Mouse (Mus musculus): Measurements from ENCODE around the gene Hoxa6. TPM values are rescaled to one million over a fixed set of nuclear protein-coding genes. Genes with fewer than 3 reads are reported as not detected.

Gene Hoxa6
- polyA plus RNA-seq, 1 experiment from 2014 or later = 0.33 TPM

- WGBS = 30% methylated on average over 16 of the region's 16 CpGs
Observed at GRCm38 (mm10) chr6:52169499-52170165, 38.9 kb downstream of the Hoxa6 start.

GRCm38 (mm10) chr6:52168191-52169055 is 40.1 kb downstream of the Hoxa6 start:
- Histone ChIP-seq H3K9me3 (ENCODE audit: control insufficient read depth, low read length) (no peaks in the 10 kb centered on the region), H3K9ac (ENCODE audit: low read length) (peak overlapping the region; percentile 89), H3K27ac (replicated peaks) (peak overlapping the region; percentile 96), H3K4me1 (replicated peaks; ENCODE audit: control insufficient read depth, insufficient read depth) (peaks cover 4% of the 10 kb centered on the region; the same call in 1 of the 2 replicates), H3K4me3 (ENCODE audit: low read depth, low read length) (peak overlapping the region; percentile 65), H3K4me2 (replicated peaks; ENCODE audit: low read depth) (peak overlapping the region; percentile 77), H3K36me3 (ENCODE audit: control insufficient read depth, insufficient read depth, low read length) (0 out of 2 replicates have a peak, but pooled peaks cover 2% of the 10 kb centered on the region), H3K27me3 (ENCODE audit: control insufficient read depth, insufficient read depth, low read length) (no peaks in the 10 kb centered on the region; the same call in 1 of the 2 replicates)
- DNase-seq (ENCODE audit: low spot score) = no peak
- ATAC-seq (ENCODE audit: low FRiP score, low TSS enrichment) = no peak
- 14% methylated on average over 39 of the region's 42 CpGs for WGBS
- no peak for TF ChIP-seq CTCF (IDR thresholded peaks at IDR 0.05; ENCODE audit: low read depth)
- no peak for TF ChIP-seq EP300 (optimal IDR thresholded peaks at IDR 0.05)

More at GRCm38 (mm10) chr6:52169499-52170165, 38.9 kb downstream of the Hoxa6 start:
- TF ChIP-seq CTCF (IDR thresholded peaks at IDR 0.05; ENCODE audit: low read depth) (no peak), EP300 (optimal IDR thresholded peaks at IDR 0.05) (no peak)
- ATAC-seq (ENCODE audit: low FRiP score, low TSS enrichment) (no peak), DNase-seq (ENCODE audit: low spot score) (no peak)
- Histone ChIP-seq H3K4me2 (replicated peaks; ENCODE audit: low read depth) (peak overlapping the region; percentile 62), H3K36me3 (ENCODE audit: control insufficient read depth, insufficient read depth, low read length) (0 out of 2 replicates have a peak, but pooled peaks cover 2% of the 10 kb centered on the region), H3K9ac (ENCODE audit: low read length) (peak overlapping the region; percentile 66), H3K27me3 (ENCODE audit: control insufficient read depth, insufficient read depth, low read length) (no peaks in the 10 kb centered on the region), H3K4me3 (ENCODE audit: low read depth, low read length) (peak overlapping the region; percentile 65), H3K9me3 (ENCODE audit: control insufficient read depth, low read length) (no peaks in the 10 kb centered on the region), H3K4me1 (replicated peaks; ENCODE audit: control insufficient read depth, insufficient read depth) (peaks cover 4% of the 10 kb centered on the region; the same call in 1 of the 2 replicates), H3K27ac (replicated peaks) (peak overlapping the region; percentile 97)

GRCm38 (mm10) chr6:52167736-52168161 is 40.8 kb downstream of the Hoxa6 start:
- no peaks in the 10 kb centered on the region for H3K9me3 ChIP-seq (ENCODE audit: control insufficient read depth, low read length)
- peak overlapping the region; percentile 96 for H3K27ac ChIP-seq (replicated peaks)
- peak overlapping the region; percentile 89 for H3K9ac ChIP-seq (ENCODE audit: low read length)
- TF ChIP-seq CTCF (IDR thresholded peaks at IDR 0.05; ENCODE audit: low read depth) (no peak), EP300 (optimal IDR thresholded peaks at IDR 0.05) (no peak)
- H3K4me2 ChIP-seq (replicated peaks; ENCODE audit: low read depth) = peak overlapping the region; percentile 77
- H3K4me1 ChIP-seq (replicated peaks; ENCODE audit: control insufficient read depth, insufficient read depth) = peaks cover 4% of the 10 kb centered on the region; the same call in 1 of the 2 replicates
- H3K27me3 ChIP-seq (ENCODE audit: control insufficient read depth, insufficient read depth, low read length) = no peaks in the 10 kb centered on the region; the same call in 1 of the 2 replicates
- DNase-seq (ENCODE audit: low spot score) (no peak), ATAC-seq (ENCODE audit: low FRiP score, low TSS enrichment) (no peak)
- peak overlapping the region; percentile 65 for H3K4me3 ChIP-seq (ENCODE audit: low read depth, low read length)
- 28% methylated on average over 14 of the region's 14 CpGs for WGBS
- 0 out of 2 replicates have a peak, but pooled peaks cover 2% of the 10 kb centered on the region for H3K36me3 ChIP-seq (ENCODE audit: control insufficient read depth, insufficient read depth, low read length)

- H3K4me3 ChIP-seq (ENCODE audit: low read depth, low read length) = peak overlapping the region; percentile 65
- ATAC-seq (ENCODE audit: low FRiP score, low TSS enrichment) = no peak
- H3K4me2 ChIP-seq (replicated peaks; ENCODE audit: low read depth) = peak overlapping the region; percentile 77
- WGBS = 41% methylated on average over 1 of the region's 1 CpGs
- H3K9me3 ChIP-seq (ENCODE audit: control insufficient read depth, low read length) = no peaks in the 10 kb centered on the region
- H3K4me1 ChIP-seq (replicated peaks; ENCODE audit: control insufficient read depth, insufficient read depth) = peaks cover 2% of the 10 kb centered on the region; the same call in 1 of the 2 replicates
- no peak for DNase-seq (ENCODE audit: low spot score)
- H3K27me3 ChIP-seq (ENCODE audit: control insufficient read depth, insufficient read depth, low read length) = no peaks in the 10 kb centered on the region; the same call in 1 of the 2 replicates
- peak overlapping the region; percentile 96 for H3K27ac ChIP-seq (replicated peaks)
- TF ChIP-seq CTCF (IDR thresholded peaks at IDR 0.05; ENCODE audit: low read depth) = no peak
- no peak for TF ChIP-seq EP300 (optimal IDR thresholded peaks at IDR 0.05)
- H3K36me3 ChIP-seq (ENCODE audit: control insufficient read depth, insufficient read depth, low read length) = 0 out of 2 replicates have a peak, but pooled peaks cover 2% of the 10 kb centered on the region
- peak overlapping the region; percentile 89 for H3K9ac ChIP-seq (ENCODE audit: low read length)
Observed at GRCm38 (mm10) chr6:52167176-52167575, 41.3 kb downstream of the Hoxa6 start.

GRCm38 (mm10) chr6:52166431-52167077 is 42.0 kb downstream of the Hoxa6 start:
- DNase-seq (ENCODE audit: low spot score) (no peak), ATAC-seq (ENCODE audit: low FRiP score, low TSS enrichment) (no peak)
- 19% methylated on average over 4 of the region's 4 CpGs for WGBS
- Histone ChIP-seq H3K9ac (ENCODE audit: low read length) (peak overlapping the region; percentile 89), H3K27me3 (ENCODE audit: control insufficient read depth, insufficient read depth, low read length) (no peaks in the 10 kb centered on the region; the same call in 1 of the 2 replicates), H3K4me3 (ENCODE audit: low read depth, low read length) (peak overlapping the region; percentile 65), H3K4me2 (replicated peaks; ENCODE audit: low read depth) (peak overlapping the region; percentile 77), H3K36me3 (ENCODE audit: control insufficient read depth, insufficient read depth, low read length) (0 out of 2 replicates have a peak, but pooled peaks cover 2% of the 10 kb centered on the region), H3K4me1 (replicated peaks; ENCODE audit: control insufficient read depth, insufficient read depth) (peaks cover 2% of the 10 kb centered on the region; the same call in 1 of the 2 replicates), H3K27ac (replicated peaks) (peak overlapping the region; percentile 96), H3K9me3 (ENCODE audit: control insufficient read depth, low read length) (no peaks in the 10 kb centered on the region)
- TF ChIP-seq EP300 (optimal IDR thresholded peaks at IDR 0.05) (no peak), CTCF (IDR thresholded peaks at IDR 0.05; ENCODE audit: low read depth) (no peak)
